Mouse (Mus musculus) brain, embryonic 14.5 days (tissue): Measurements from ENCODE around the gene Nnmt.

Experiments used
- CTCF ChIP-seq: fragments of 200-500 bp; IDR thresholded peaks from 2 replicates; pipeline ENCODE4 v1.5.1; 2012; ENCODE audit warnings: inconsistent platforms, mild to moderate bottlenecking, moderate library complexity, borderline replicate concordance; ENCODE audit not compliant: insufficient read depth, insufficient read length; ENCODE audit errors: extremely low read depth
- POLR2A ChIP-seq: fragments of 200-500 bp; IDR thresholded peaks from 2 replicates; pipeline ENCODE4 v1.6.1; 2012; ENCODE audit warnings: mild to moderate bottlenecking, inconsistent platforms, borderline replicate concordance; ENCODE audit not compliant: poor library complexity, insufficient read depth, insufficient read length, severe bottlenecking; ENCODE audit errors: extremely low read depth

- TF ChIP-seq CTCF (no peak), POLR2A (no peak)
These were observed 43.5 kb upstream of the Nnmt start for GRCm38 (mm10) chr9:48648285-48649097.
